Mouse (Mus musculus) MEL (cell line): ENCODE measurements around the gene Cyp4x1. TPM values are rescaled to one million over a fixed set of nuclear protein-coding genes. Genes with fewer than 3 reads are reported as not detected.

ENCODE experiments used
- DNase-seq: peaks from one replicate; pipeline ENCODE4 v3.0.0; 2011; ENCODE audit warnings: low read depth, low spot score
- H3K27ac ChIP-seq: 2 replicates; pipeline ENCODE4 v1.5.1; 2012; ENCODE audit warnings: low read depth, mild to moderate bottlenecking, control low read depth, low read length, moderate library complexity; ENCODE audit not compliant: control insufficient read depth
- H3K27me3 ChIP-seq, 2 experiments: fragments of 150-350 bp in 1 of 2; sonication (generic) in 1 of 2; 2 replicates each; pipeline ENCODE4 v1.6.1; 2012; ENCODE audit warnings: low read length in 2 of 2, mild to moderate bottlenecking in 2 of 2, improper control_type of control experiment in 1 of 2, moderate library complexity in 1 of 2; ENCODE audit not compliant: insufficient read depth in 2 of 2, control insufficient read depth in 1 of 2
- H3K36me3 ChIP-seq, 2 experiments: 2 replicates each; pipeline ENCODE4 v1.6.1; 2012 to 2014; ENCODE audit warnings: low read length in 2 of 2, improper control_type of control experiment in 1 of 2, inconsistent platforms in 1 of 2, mild to moderate bottlenecking in 1 of 2; ENCODE audit not compliant: insufficient read depth in 2 of 2, control insufficient read depth in 1 of 2
- H3K4me1 ChIP-seq, 2 experiments: fragments of 150-350 bp in 1 of 2; sonication (generic) in 1 of 2; 2 replicates each; pipeline ENCODE4 v1.6.1; 2012; ENCODE audit warnings: low read length in 2 of 2, improper control_type of control experiment in 1 of 2, mild to moderate bottlenecking in 1 of 2; ENCODE audit not compliant: insufficient read depth in 2 of 2, control insufficient read depth in 1 of 2
- H3K4me3 ChIP-seq, 2 experiments: fragments of 150-350 bp in 1 of 2; sonication (generic) in 1 of 2; 2 replicates each; pipeline ENCODE4 v1.5.1; 2012; ENCODE audit warnings: low read depth in 2 of 2, low read length in 2 of 2, mild to moderate bottlenecking in 2 of 2, moderate library complexity in 2 of 2, control low read depth in 1 of 2, improper control_type of control experiment in 1 of 2; ENCODE audit not compliant: control insufficient read depth in 1 of 2, insufficient read depth in 1 of 2
- H3K79me2 ChIP-seq: 2 replicates; pipeline ENCODE4 v1.6.1; 2012; ENCODE audit warnings: mild to moderate bottlenecking, low read length, moderate library complexity; ENCODE audit not compliant: control insufficient read depth, poor library complexity, insufficient read depth
- H3K9ac ChIP-seq: 2 replicates; pipeline ENCODE4 v1.6.1; 2012; ENCODE audit warnings: low read depth, mild to moderate bottlenecking, control low read depth, low read length, moderate library complexity; ENCODE audit not compliant: control insufficient read depth, poor library complexity, severe bottlenecking
- H3K9me3 ChIP-seq: fragments of 150-350 bp; sonication (generic); replicated peaks from 2 replicates; pipeline ENCODE4 v1.6.1; 2012; ENCODE audit warnings: mild to moderate bottlenecking, low read length, improper control_type of control experiment, moderate library complexity; ENCODE audit not compliant: insufficient read depth
- E2F4 ChIP-seq: IDR thresholded peaks from 2 replicates; pipeline ENCODE4 v1.6.1; 2011; ENCODE audit warnings: low read depth, low read length, improper control_type of control experiment, borderline replicate concordance
- ELF1 ChIP-seq: IDR thresholded peaks from 2 replicates; pipeline ENCODE4 v1.6.1; 2014; ENCODE audit warnings: low read depth, mild to moderate bottlenecking, inconsistent platforms, low read length, improper control_type of control experiment, moderate library complexity
- EP300 ChIP-seq, 2 experiments: IDR thresholded peaks; 2 replicates each; pipeline ENCODE4 v1.6.1; 2011; ENCODE audit warnings: improper control_type of control experiment in 2 of 2, low read length in 2 of 2, low read depth in 1 of 2, mild to moderate bottlenecking in 1 of 2
- ETS1 ChIP-seq: IDR thresholded peaks from 2 replicates; pipeline ENCODE4 v1.6.1; 2012; ENCODE audit warnings: low read depth, mild to moderate bottlenecking, inconsistent platforms, low read length, improper control_type of control experiment, moderate library complexity
- GABPA ChIP-seq: IDR thresholded peaks from 2 replicates; pipeline ENCODE4 v1.6.1; 2012; ENCODE audit warnings: low read depth, mild to moderate bottlenecking, inconsistent platforms, low read length, improper control_type of control experiment, moderate library complexity
- GATA1 ChIP-seq: IDR thresholded peaks from 2 replicates; pipeline ENCODE4 v1.6.1; 2011; ENCODE audit warnings: low read depth, low read length, improper control_type of control experiment
- HCFC1 ChIP-seq: IDR thresholded peaks from 2 replicates; pipeline ENCODE4 v1.6.1; 2012; ENCODE audit warnings: low read depth, mild to moderate bottlenecking, inconsistent platforms, low read length, improper control_type of control experiment, moderate library complexity
- MAFK ChIP-seq: IDR thresholded peaks from 2 replicates; pipeline ENCODE4 v1.6.1; 2011; ENCODE audit warnings: low read depth, mild to moderate bottlenecking, low read length, improper control_type of control experiment, borderline replicate concordance
- MAX ChIP-seq: IDR thresholded peaks from 2 replicates; pipeline ENCODE4 v1.6.1; 2011; ENCODE audit warnings: low read length, improper control_type of control experiment
- MAZ ChIP-seq: IDR thresholded peaks from 2 replicates; pipeline ENCODE4 v1.6.1; 2012; ENCODE audit warnings: low read depth, mild to moderate bottlenecking, inconsistent platforms, low read length, improper control_type of control experiment
- MEF2A ChIP-seq: IDR thresholded peaks from 2 replicates; pipeline ENCODE4 v1.6.1; 2014; ENCODE audit warnings: low read depth, mild to moderate bottlenecking, inconsistent platforms, low read length, improper control_type of control experiment; ENCODE audit not compliant: poor library complexity, insufficient replicate concordance, severe bottlenecking; ENCODE audit errors: extremely low read depth
- MXI1 ChIP-seq: IDR thresholded peaks from 2 replicates; pipeline ENCODE4 v1.6.1; 2011; ENCODE audit warnings: mild to moderate bottlenecking, low read depth, low read length, improper control_type of control experiment
- MYB ChIP-seq: IDR thresholded peaks from 2 replicates; pipeline ENCODE4 v1.6.1; 2011; ENCODE audit warnings: mild to moderate bottlenecking, low read depth, low read length, improper control_type of control experiment
- MYC ChIP-seq: IDR thresholded peaks from 2 replicates; pipeline ENCODE4 v1.6.1; 2011; ENCODE audit warnings: low read depth, mild to moderate bottlenecking, low read length, improper control_type of control experiment, moderate library complexity
- NELFE ChIP-seq: IDR thresholded peaks from 2 replicates; pipeline ENCODE4 v1.6.1; 2011; ENCODE audit warnings: low read depth, low read length, improper control_type of control experiment
- POLR2A ChIP-seq, 2 experiments: IDR thresholded peaks; 2 replicates each; pipeline ENCODE4 v1.6.1; 2011 to 2012; ENCODE audit warnings: low read length in 2 of 2, mild to moderate bottlenecking in 2 of 2, control low read depth in 1 of 2, improper control_type of control experiment in 1 of 2, low read depth in 1 of 2, moderate library complexity in 1 of 2; ENCODE audit not compliant: control insufficient read depth in 1 of 2, insufficient read depth in 1 of 2, poor library complexity in 1 of 2
- POLR2AphosphoS5 ChIP-seq: IDR thresholded peaks from 2 replicates; pipeline ENCODE4 v1.6.1; 2012; ENCODE audit warnings: low read depth, borderline replicate concordance, mild to moderate bottlenecking, inconsistent platforms, low read length, moderate library complexity, mixed read lengths
- RCOR1 ChIP-seq: IDR thresholded peaks from 2 replicates; pipeline ENCODE4 v1.6.1; 2012; ENCODE audit warnings: low read depth, mild to moderate bottlenecking, inconsistent platforms, low read length, improper control_type of control experiment
- SIN3A ChIP-seq: IDR thresholded peaks from 2 replicates; pipeline ENCODE4 v1.6.1; 2012; ENCODE audit warnings: low read length, improper control_type of control experiment, inconsistent platforms
- TBP ChIP-seq: IDR thresholded peaks from 2 replicates; pipeline ENCODE4 v1.8.0; 2011; ENCODE audit warnings: low read depth, low read length, improper control_type of control experiment
- USF2 ChIP-seq, 2 experiments: IDR thresholded peaks; 2 replicates each; pipeline ENCODE4 v1.6.1; 2011 to 2012; ENCODE audit warnings: improper control_type of control experiment in 2 of 2, low read length in 2 of 2, borderline replicate concordance in 1 of 2, inconsistent platforms in 1 of 2, low read depth in 1 of 2, mild to moderate bottlenecking in 1 of 2; ENCODE audit not compliant: insufficient read depth in 1 of 2
- ZC3H11A ChIP-seq: IDR thresholded peaks from 2 replicates; pipeline ENCODE4 v1.6.1; 2012; ENCODE audit warnings: low read depth, mild to moderate bottlenecking, inconsistent platforms, low read length, improper control_type of control experiment
- ZMIZ1 ChIP-seq: IDR thresholded peaks from 2 replicates; pipeline ENCODE4 v1.6.1; 2012; ENCODE audit warnings: low read depth, mild to moderate bottlenecking, inconsistent platforms, low read length, improper control_type of control experiment, moderate library complexity
- ZNF384 ChIP-seq: IDR thresholded peaks from 2 replicates; pipeline ENCODE4 v1.6.1; 2012; ENCODE audit warnings: low read depth, mild to moderate bottlenecking, inconsistent platforms, low read length, improper control_type of control experiment
- polyA plus RNA-seq, 2 experiments: library from polyadenylated mRNA; stranded (reverse) in 1 of 2; unstranded in 1 of 2; fragments of >175 nt in 1 of 2; fragments of >200 nt in 1 of 2; gene quantifications; 2 replicates each; pipeline versions ENCODE4 v1.2.1 to v1.2.4; 2012; ENCODE audit warnings: low replicate concordance in 2 of 2, low read depth in 1 of 2; ENCODE audit not compliant: insufficient read length in 2 of 2, insufficient read depth in 1 of 2, missing spikeins in 1 of 2
- total RNA-seq: library from RNA; depleted of rRNA; stranded (reverse); fragments of 300-350 nt; gene quantifications from 2 replicates; pipeline ENCODE4 v1.2.3, GENCODE M21; 2012

Gene Cyp4x1
- total and polyA plus RNA-seq, 3 experiments, result 0.04 to 0.47 TPM; not detected in 1

DNA sequence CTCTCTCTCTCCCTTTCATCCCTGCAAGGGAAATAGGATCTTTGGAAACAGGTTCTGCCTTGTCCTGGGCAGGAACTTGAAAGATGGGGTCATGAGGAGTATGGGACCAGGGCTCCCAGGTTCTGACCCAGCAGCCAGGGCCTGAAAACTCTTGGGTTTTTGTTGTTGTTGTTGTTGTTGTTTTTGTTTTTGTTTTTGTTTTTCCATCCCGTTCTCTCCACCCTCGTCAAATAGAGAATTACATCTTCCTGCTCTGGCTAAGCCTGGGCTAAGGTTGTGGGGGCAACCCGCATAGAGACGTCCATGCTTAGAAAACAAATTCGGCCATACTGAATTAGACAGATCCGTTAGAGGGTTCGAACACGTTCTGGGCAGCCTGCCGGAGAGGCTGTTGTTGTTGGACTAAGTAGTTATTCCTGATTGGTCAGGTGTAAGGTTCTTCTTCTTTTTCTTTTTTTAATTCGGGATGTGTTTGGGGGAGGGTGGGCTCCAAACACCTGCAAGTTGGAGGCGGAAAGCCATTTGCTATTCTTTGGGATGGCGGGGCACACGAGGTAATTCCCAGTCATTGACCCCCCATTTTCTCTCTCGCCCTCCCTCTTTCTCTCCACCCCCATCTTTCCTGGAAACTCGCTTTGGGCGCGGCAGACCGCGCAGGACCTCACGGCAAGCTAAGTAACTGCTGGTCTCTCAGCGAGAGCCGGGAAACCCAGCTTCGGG is 75.0 kb downstream of the Cyp4x1 start:
- H3K27me3 ChIP-seq, result no peaks in the 10 kb centered on the region
- peak overlapping the region; percentile 77 for H3K9ac ChIP-seq
- no peaks in the 10 kb centered on the region for H3K9me3 ChIP-seq
- peaks cover 69% of the 10 kb centered on the region for H3K79me2 ChIP-seq
- peaks cover 10 to 27% of the 10 kb centered on the region in 2 experiments for H3K4me1 ChIP-seq
- H3K27ac ChIP-seq, result peak overlapping the region; percentile 80
- H3K4me3 ChIP-seq, result peak overlapping the region; percentile 73 to 97
- peak; percentile 77 for DNase-seq
- H3K36me3 ChIP-seq, result peaks cover 0 to 27% of the 10 kb centered on the region in 2 experiments; a peak in 2 of 4 replicates
- TF ChIP-seq MAX (peak; percentile 83), NELFE (peak; percentile 53), MXI1 (peak; percentile 80), ZNF384 (peak; percentile 50; the same call in 1 of the 2 replicates), HCFC1 (peak; percentile 34; the same call in 1 of the 2 replicates), SIN3A (peak; percentile 32), POLR2A (IDR thresholded peaks at IDR 0.05; ENCODE audit: control insufficient read depth in 1 of 2, insufficient read depth in 1 of 2, low read depth in 1 of 2, low read length in 2 of 2, poor library complexity in 1 of 2) (peak; percentile 26 to 52; a peak in 2 of 4 replicates), MAZ (peak; percentile 47; the same call in 1 of the 2 replicates), TBP (0 out of 2 replicates have a peak, but pooled peaks have one; percentile 36), E2F4 (peak; percentile 37; the same call in 1 of the 2 replicates), MYC (peak; percentile 77), GABPA (no peak), ZC3H11A (no peak), ETS1 (0 out of 2 replicates have a peak, but pooled peaks have one; percentile 21), POLR2AphosphoS5 (no peak), ELF1 (no peak), MEF2A (no peak), ZMIZ1 (peak; percentile 49)

GRCm38 (mm10) chr4:115058317-115058761 is 75.7 kb downstream of the Cyp4x1 start:
- H3K27ac ChIP-seq, result peak overlapping the region; percentile 80
- no peaks in the 10 kb centered on the region for H3K27me3 ChIP-seq
- peak overlapping the region; percentile 73 to 97 for H3K4me3 ChIP-seq
- DNase-seq, result peak; percentile 79
- no peak for TF ChIP-seq GATA1
- no peak for TF ChIP-seq MYB
- no peak for TF ChIP-seq MAFK
- no peak for TF ChIP-seq EP300 (IDR thresholded peaks at IDR 0.05; ENCODE audit: low read depth in 1 of 2, low read length in 2 of 2)
- TF ChIP-seq RCOR1, result no peak
- no peak for TF ChIP-seq HCFC1
- no peak for TF ChIP-seq MAX
- no peak for TF ChIP-seq USF2 (IDR thresholded peaks at IDR 0.05; ENCODE audit: borderline replicate concordance in 1 of 2, insufficient read depth in 1 of 2, low read depth in 1 of 2, low read length in 2 of 2)
- peaks cover 10 to 27% of the 10 kb centered on the region in 2 experiments for H3K4me1 ChIP-seq
- H3K79me2 ChIP-seq, result peaks cover 62% of the 10 kb centered on the region
- H3K9ac ChIP-seq, result peak overlapping the region; percentile 77
- H3K36me3 ChIP-seq, result peaks cover 0 to 27% of the 10 kb centered on the region in 2 experiments; a peak in 2 of 4 replicates
- no peaks in the 10 kb centered on the region for H3K9me3 ChIP-seq
